Mouse (Mus musculus) heart, postnatal 0 days (tissue): ENCODE data around the gene Plcg2. TPM values are rescaled to one million over a fixed set of nuclear protein-coding genes. Genes with fewer than 3 reads are reported as not detected.

Source experiments
- ATAC-seq: fragments of 200-750 bp; cut with Nextera tagmentation; 2 replicates; pipeline ENCODE4 v1.8.0; 2017; ENCODE audit warnings: low read depth, moderate number of reproducible peaks, moderate library complexity; ENCODE audit not compliant: insufficient read depth
- DNase-seq: peaks from one replicate; pipeline ENCODE4 v3.0.0-alpha.2; 2016; ENCODE audit warnings: low spot score
- H3K27ac ChIP-seq: fragments of 300-500 bp; sonication (generic); 2 replicates; pipeline ENCODE4 v1.5.1; 2014; ENCODE audit warnings: low read depth, mild to moderate bottlenecking
- H3K27me3 ChIP-seq: fragments of 300-500 bp; sonication (generic); 2 replicates; pipeline ENCODE4 v1.6.1; 2014; ENCODE audit warnings: low read length, mixed read lengths; ENCODE audit not compliant: control insufficient read depth, insufficient read depth
- H3K36me3 ChIP-seq: fragments of 300-500 bp; sonication (generic); replicated peaks from 2 replicates; pipeline ENCODE4 v1.6.1; 2014; ENCODE audit warnings: low read length, mixed read lengths; ENCODE audit not compliant: control insufficient read depth, insufficient read depth
- H3K4me1 ChIP-seq: fragments of 300-500 bp; sonication (generic); 2 replicates; pipeline ENCODE4 v1.6.1; 2014; ENCODE audit warnings: antibody characterized with exemption; ENCODE audit not compliant: control insufficient read depth, insufficient read depth
- H3K4me2 ChIP-seq: fragments of 300-500 bp; sonication (generic); 2 replicates; pipeline ENCODE4 v1.6.1; 2014; ENCODE audit warnings: low read depth, mild to moderate bottlenecking, low read length, moderate library complexity
- H3K4me3 ChIP-seq: fragments of 300-500 bp; sonication (generic); 2 replicates; pipeline ENCODE4 v1.5.1; 2014; ENCODE audit warnings: low read depth, low read length
- H3K9ac ChIP-seq: fragments of 300-500 bp; sonication (generic); replicated peaks from 2 replicates; pipeline ENCODE4 v1.6.1; 2014; ENCODE audit warnings: low read depth, low read length, mixed read lengths
- H3K9me3 ChIP-seq: fragments of 300-500 bp; sonication (generic); replicated peaks from 2 replicates; pipeline ENCODE4 v1.6.1; 2016; ENCODE audit warnings: low read length; ENCODE audit not compliant: control insufficient read depth
- CTCF ChIP-seq: IDR thresholded peaks from 2 replicates; pipeline ENCODE4 v1.5.1; 2016; ENCODE audit warnings: antibody characterized with exemption, control low read depth, low read depth
- EP300 ChIP-seq: IDR thresholded peaks from 2 replicates; pipeline ENCODE4 v1.6.1; 2016; ENCODE audit warnings: antibody characterized with exemption, low read depth
- WGBS: fragments of 180-500 bp; shearing (Covaris S2); extraction: QIAGEN DNeasy Blood & Tissue Kit; methylation state at CpG from one replicate; pipeline ENCODE4 v1.1.7; 2014; 5-methylcytosine and 5-hydroxymethylcytosine counted together
- polyA plus RNA-seq: library from polyadenylated mRNA; unstranded; fragments of >200 nt; fragmentation: Nextera tagmentation; extraction: Ambion mirVana; gene quantifications from 2 replicates; pipeline ENCODE4 v1.2.1, GENCODE M21; 2015
- total RNA-seq: library from RNA; depleted of rRNA; stranded (reverse); fragments of >200 nt; gene quantifications from 2 replicates; pipeline ENCODE4 v1.2.3, GENCODE M21; 2014; ENCODE audit warnings: low replicate concordance

Plcg2 gene
- total and polyA plus RNA-seq, 2 experiments from 2014 or later = 5.0 to 8.8 TPM

DNA sequence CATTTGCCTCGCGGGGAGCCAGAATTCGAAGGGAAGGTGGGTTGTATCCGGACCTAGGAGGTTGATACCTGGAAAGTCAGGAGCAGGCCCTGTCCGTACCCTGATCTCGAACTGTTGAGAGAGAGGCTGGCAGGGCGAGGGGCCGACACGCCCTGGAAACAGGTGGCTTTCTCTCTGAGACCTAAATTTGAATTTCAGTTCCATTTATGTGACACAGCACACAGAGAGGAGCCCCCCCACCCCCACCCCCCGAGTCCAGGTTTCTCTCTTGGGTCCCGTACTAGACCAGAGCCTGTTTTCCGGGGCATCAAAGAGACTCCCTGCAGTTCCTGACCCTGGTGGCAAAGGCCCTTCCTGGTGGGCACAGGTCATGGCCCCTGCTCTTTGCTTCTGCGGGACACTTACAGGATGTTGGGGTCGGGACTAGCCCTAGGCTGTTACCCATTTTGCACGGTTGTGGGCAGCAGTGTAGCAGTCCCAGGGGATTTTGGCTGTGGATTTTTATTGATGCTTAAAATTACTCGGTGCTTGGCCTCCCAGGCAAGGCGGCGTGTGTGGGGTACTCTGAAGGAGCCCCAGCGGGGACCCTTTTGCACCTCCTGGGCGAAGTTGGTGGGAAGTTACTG is 937 bp downstream of the Plcg2 start:
- H3K4me1 ChIP-seq = peaks cover 18% of the 10 kb centered on the region
- peak overlapping the region; percentile 53; the same call in 1 of the 2 replicates for H3K9ac ChIP-seq
- no peaks in the 10 kb centered on the region for H3K36me3 ChIP-seq
- H3K27me3 ChIP-seq = peaks cover 2% of the 10 kb centered on the region; the same call in 1 of the 2 replicates
- no peak for TF ChIP-seq EP300
- TF ChIP-seq CTCF = no peak
- H3K4me3 ChIP-seq = peak overlapping the region; percentile 60
- ATAC-seq = no peak
- no peaks in the 10 kb centered on the region for H3K9me3 ChIP-seq
- H3K4me2 ChIP-seq = peak overlapping the region; percentile 96
- 28% methylated on average over 20 of the region's 20 CpGs for WGBS
- H3K27ac ChIP-seq = no peak overlapping the region
- DNase-seq = no peak

DNA sequence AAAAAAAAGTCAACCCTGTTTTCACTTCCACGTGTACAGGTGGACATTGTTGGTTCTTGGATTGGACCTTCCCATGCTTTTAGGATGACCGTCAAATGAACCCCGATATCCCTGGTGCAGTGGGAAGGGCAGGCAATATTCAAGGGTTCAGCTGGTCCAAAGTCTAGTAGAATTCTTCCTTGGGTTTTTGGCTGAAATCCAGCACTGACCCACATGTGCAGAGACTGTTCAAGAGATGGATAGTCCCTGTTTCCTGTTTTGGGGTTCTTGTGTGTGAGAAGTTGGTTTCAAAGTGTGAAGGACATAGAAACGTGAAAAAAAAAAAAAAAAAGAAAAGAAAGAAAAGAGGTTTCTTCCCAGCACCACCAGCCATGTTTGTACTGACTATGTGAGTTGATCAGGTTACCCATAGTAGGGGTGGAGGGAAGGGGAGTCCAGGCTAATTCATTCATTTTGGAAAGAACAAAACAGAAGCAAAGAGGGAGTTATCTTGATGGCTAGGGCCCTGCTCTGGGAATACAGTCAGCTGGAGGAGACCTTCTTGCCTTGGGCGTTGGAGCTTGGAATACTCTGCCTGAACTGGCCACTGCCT is 2.2 kb downstream of the Plcg2 start:
- Histone ChIP-seq H3K4me1 (peaks cover 18% of the 10 kb centered on the region), H3K4me2 (no peak overlapping the region), H3K27me3 (peaks cover 2% of the 10 kb centered on the region; the same call in 1 of the 2 replicates), H3K9ac (no peak overlapping the region), H3K27ac (no peak overlapping the region), H3K9me3 (no peaks in the 10 kb centered on the region), H3K36me3 (no peaks in the 10 kb centered on the region), H3K4me3 (no peak overlapping the region)
- 73% methylated on average over 5 of the region's 5 CpGs for WGBS
- ATAC-seq (no peak), DNase-seq (no peak)
- TF ChIP-seq EP300 (no peak), CTCF (no peak)

DNA sequence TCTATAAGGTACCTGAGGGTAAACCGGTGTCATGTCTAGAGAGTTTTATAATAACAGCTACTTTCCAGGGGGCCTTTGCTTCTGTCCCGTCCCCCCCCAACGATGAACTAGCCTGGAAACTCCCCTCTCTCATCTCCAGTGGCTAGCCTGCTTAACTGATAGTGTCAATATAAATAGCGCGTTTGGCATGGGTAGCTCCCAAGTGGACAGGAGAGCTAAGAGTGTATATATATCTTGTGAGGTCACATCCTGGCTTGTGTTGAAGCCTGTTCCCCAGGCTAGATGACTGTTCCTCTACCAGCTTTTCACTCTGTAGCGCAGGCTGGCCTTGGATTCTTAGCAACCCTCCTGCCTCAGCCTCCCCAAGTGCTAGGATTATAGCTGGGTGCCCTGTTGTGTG is 3.2 kb downstream of the Plcg2 start:
- Histone ChIP-seq H3K9me3 (no peaks in the 10 kb centered on the region), H3K27ac (no peak overlapping the region), H3K4me1 (peaks cover 18% of the 10 kb centered on the region), H3K4me3 (no peak overlapping the region), H3K9ac (no peak overlapping the region), H3K4me2 (no peak overlapping the region), H3K36me3 (no peaks in the 10 kb centered on the region), H3K27me3 (peaks cover 2% of the 10 kb centered on the region; the same call in 1 of the 2 replicates)
- no peak for TF ChIP-seq EP300
- no peak for TF ChIP-seq CTCF
- peak; percentile 57 for DNase-seq
- peak; percentile 69 for ATAC-seq
- 49% methylated on average over 6 of the region's 6 CpGs for WGBS

DNA sequence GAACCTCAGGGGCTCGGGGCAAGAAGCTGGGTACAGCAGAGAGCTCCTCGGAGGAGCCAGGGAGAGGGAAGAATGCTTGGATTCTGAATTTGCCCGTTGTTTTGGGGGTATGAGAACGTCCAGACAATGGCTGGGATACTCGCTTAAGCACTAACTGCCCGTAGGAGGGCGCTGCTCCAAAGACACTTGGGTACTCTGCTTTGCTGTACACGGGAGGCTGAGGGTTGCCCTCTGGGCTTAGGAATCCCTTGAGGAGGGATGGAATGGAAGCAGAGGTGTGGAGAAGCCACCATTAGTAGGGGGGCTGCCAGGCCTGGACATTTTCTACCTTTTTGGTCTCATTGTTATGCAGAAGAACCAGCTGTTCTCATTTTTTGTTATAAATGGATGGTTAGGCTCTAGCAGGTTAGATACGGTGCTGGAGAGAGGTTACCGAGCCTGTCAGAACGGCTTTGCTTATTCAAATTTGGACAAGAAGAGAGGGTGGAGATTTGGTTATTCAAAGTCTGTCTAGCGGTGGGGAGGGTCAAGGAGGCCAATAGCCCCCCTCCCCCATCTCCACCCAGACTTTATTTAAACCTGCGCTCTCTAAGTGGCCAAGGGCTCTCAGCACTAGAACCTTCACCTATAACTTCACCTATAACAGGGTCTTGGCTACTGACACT is 5.4 kb downstream of the Plcg2 start:
- ATAC-seq (no peak), DNase-seq (no peak)
- Histone ChIP-seq H3K9ac (no peak overlapping the region), H3K4me1 (peaks cover 11% of the 10 kb centered on the region; the same call in 1 of the 2 replicates), H3K4me3 (no peak overlapping the region), H3K27ac (no peak overlapping the region), H3K27me3 (peaks cover 2% of the 10 kb centered on the region; the same call in 1 of the 2 replicates), H3K4me2 (no peak overlapping the region), H3K9me3 (no peaks in the 10 kb centered on the region), H3K36me3 (no peaks in the 10 kb centered on the region)
- 74% methylated on average over 13 of the region's 13 CpGs for WGBS
- TF ChIP-seq EP300 (no peak), CTCF (no peak)

DNA sequence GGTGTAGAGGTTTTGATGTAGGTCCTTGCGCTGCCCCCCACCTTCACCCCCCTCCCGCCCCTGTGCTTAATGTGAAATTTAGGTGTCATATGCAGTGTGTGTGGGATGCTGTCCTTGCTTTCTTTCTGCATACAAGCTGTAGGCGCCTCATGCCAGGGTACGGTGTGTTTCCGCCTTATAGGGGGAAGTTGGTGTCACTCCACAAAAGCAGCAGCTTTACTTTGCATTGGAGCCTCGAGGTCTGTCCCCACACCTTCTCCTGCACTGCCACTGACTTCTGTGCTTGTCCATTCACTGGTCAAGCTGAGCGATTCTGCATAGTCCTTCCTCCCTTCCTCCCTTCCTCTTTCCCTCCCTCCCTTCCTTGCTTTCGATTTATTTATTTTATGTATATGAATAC is 9.6 kb downstream of the Plcg2 start:
- DNase-seq = no peak
- no peak for ATAC-seq
- Histone ChIP-seq H3K27ac (no peak overlapping the region), H3K9me3 (no peaks in the 10 kb centered on the region), H3K4me1 (no peaks in the 10 kb centered on the region), H3K4me2 (no peak overlapping the region), H3K4me3 (no peak overlapping the region), H3K27me3 (no peaks in the 10 kb centered on the region), H3K9ac (no peak overlapping the region), H3K36me3 (no peaks in the 10 kb centered on the region)
- no peak for TF ChIP-seq EP300
- no peak for TF ChIP-seq CTCF
- 82% methylated on average over 8 of the region's 8 CpGs for WGBS
